Mouse (Mus musculus) cerebellum, adult 2 months (tissue): ENCODE data around the gene Crtam. TPM values are rescaled to one million over a fixed set of nuclear protein-coding genes. Genes with fewer than 3 reads are reported as not detected.

ENCODE experiments used
- DNase-seq, 2 experiments: peaks; one replicate each; pipeline ENCODE4 v3.0.0; 2021
- H3K27ac ChIP-seq: fragments of 200-500 bp; 2 replicates; pipeline ENCODE4 v1.5.1; 2012; ENCODE audit warnings: low read length, control low read depth, inconsistent platforms; ENCODE audit not compliant: insufficient read depth
- H3K27me3 ChIP-seq: fragments of 200-500 bp; 2 replicates; pipeline ENCODE4 v1.6.1; 2012; ENCODE audit warnings: inconsistent platforms, mild to moderate bottlenecking, low read length, moderate library complexity; ENCODE audit not compliant: control insufficient read depth, insufficient read depth
- H3K4me1 ChIP-seq: fragments of 200-500 bp; 2 replicates; pipeline ENCODE4 v1.6.1; 2011; ENCODE audit warnings: low read length; ENCODE audit not compliant: control insufficient read depth, insufficient read depth
- H3K4me3 ChIP-seq: fragments of 200-500 bp; replicated peaks from 2 replicates; pipeline ENCODE3; 2011; ENCODE audit warnings: mild to moderate bottlenecking, low read depth, low read length, control low read depth; ENCODE audit not compliant: insufficient read depth
- CTCF ChIP-seq: fragments of 200-500 bp; IDR thresholded peaks from 2 replicates; pipeline ENCODE4 v1.5.1; 2011; ENCODE audit warnings: low read depth, mild to moderate bottlenecking, control low read depth, low read length, moderate library complexity, borderline replicate concordance; ENCODE audit not compliant: insufficient read depth
- POLR2A ChIP-seq: fragments of 200-500 bp; IDR thresholded peaks from 2 replicates; pipeline ENCODE4 v1.6.1; 2011; ENCODE audit warnings: low read length, control low read depth, borderline replicate concordance; ENCODE audit not compliant: insufficient read depth
- WGBS: fragments of 180-500 bp; shearing (Covaris S2); methylation state at CpG from one replicate; pipeline ENCODE4 v1.1.7; 2018; 5-methylcytosine and 5-hydroxymethylcytosine counted together
- polyA plus RNA-seq: library from polyadenylated mRNA; depleted of rRNA; stranded (reverse); fragments of >200 nt; gene quantifications from 2 replicates; pipeline ENCODE4 v1.2.3, GENCODE M21; 2012; rRNA removed

The Crtam gene
- polyA plus RNA-seq = 26.4 and 29.5 TPM in 2 replicates

- no peak within 1 kb of the TSS for H3K27ac ChIP-seq
- TF ChIP-seq POLR2A = no peak
- TF ChIP-seq CTCF = no peak
- H3K4me3 ChIP-seq = no peak within 1 kb of the TSS
- 44% methylated on average over 4 of the region's 4 CpGs for WGBS
- no peak for DNase-seq
- H3K27me3 ChIP-seq = no peaks in the 10 kb centered on the region
- H3K4me1 ChIP-seq = no peaks in the 10 kb centered on the region; the same call in none of the 2 replicates
Observed at GRCm38 (mm10) chr9:41004415-41004814, at the start of gene Crtam. TSS of gene Crtam (minus strand) at chr9:41004628.

GRCm38 (mm10) chr9:41054166-41054565 is 49.7 kb upstream of the Crtam start:
- WGBS = 14% methylated on average over 9 of the region's 9 CpGs
- Histone ChIP-seq H3K27me3 (no peaks in the 10 kb centered on the region), H3K27ac (peak overlapping the region; percentile 94), H3K4me1 (peaks cover 42% of the 10 kb centered on the region), H3K4me3 (no peak overlapping the region)
- no peak for TF ChIP-seq CTCF
- no peak for TF ChIP-seq POLR2A
- DNase-seq = peak; percentile 84 to 89

DNA sequence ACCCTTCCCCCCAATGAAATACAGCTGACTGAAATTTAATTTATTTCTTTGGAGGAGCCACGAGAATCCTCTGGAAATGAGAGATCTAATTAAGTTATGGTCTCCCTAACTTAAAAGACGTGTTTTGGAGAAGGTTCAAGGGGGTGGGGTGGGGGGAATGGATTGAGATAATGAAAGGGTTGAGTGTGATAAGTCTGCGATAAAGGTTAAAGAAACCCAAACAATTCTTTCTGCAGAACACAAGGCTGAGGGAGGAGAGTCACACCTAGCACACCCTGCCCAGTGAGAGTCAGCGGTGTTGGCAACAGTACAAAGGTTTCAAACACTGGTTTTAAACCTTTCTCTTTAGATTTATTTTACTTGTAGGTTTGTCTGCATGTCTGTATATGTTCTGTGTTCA is 49.0 kb upstream of the Crtam start:
- no peak overlapping the region for H3K4me3 ChIP-seq
- peak overlapping the region; percentile 94 for H3K27ac ChIP-seq
- H3K4me1 ChIP-seq = peaks cover 42% of the 10 kb centered on the region
- no peak for TF ChIP-seq CTCF
- TF ChIP-seq POLR2A = no peak
- no peaks in the 10 kb centered on the region for H3K27me3 ChIP-seq
- WGBS = 80% methylated on average over 4 of the region's 4 CpGs
- no peak for DNase-seq

DNA sequence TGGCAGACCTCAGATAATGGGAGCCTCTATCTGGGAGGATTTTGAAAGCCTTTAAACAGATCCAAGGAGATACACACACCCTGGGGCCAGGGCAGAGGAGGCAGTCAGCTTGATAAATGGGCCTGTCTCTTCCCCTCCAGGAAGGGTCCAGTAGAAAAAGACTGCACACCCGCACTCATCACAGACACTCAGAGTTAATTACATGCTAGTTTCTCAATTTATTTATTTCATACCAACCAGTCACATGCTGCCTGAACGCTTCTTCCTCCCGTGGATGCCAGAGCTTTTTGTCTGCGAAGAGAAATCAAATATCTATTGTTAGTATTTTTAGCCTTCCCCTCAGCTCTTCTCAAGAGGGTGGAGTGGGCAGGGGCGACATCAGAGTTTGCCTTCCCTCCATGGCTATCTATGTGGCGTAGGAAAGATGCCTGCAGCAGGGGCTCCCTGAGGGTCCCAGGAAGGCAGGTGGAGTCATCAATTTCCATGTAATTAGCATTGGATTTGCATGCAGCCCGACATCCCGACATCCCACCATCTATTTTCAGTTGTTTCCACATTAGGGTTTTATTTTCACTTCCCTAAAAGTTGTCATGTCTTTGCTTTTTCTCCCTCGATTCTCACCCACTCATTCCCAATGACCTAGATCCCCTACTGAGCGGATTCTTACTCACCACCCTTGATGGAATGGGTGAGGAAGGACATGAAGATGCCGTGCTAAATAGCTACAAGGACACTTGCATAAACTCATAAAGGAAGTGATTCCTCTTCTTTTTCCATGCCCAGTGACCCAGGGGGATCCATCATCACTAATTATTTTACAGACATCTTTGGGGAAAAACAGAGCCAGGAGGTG is 46.9 kb upstream of the Crtam start:
- Histone ChIP-seq H3K27ac (peak overlapping the region; percentile 59; the same call in 1 of the 2 replicates), H3K4me3 (no peak overlapping the region), H3K27me3 (no peaks in the 10 kb centered on the region), H3K4me1 (peaks cover 42% of the 10 kb centered on the region)
- no peak for DNase-seq
- TF ChIP-seq POLR2A (no peak), CTCF (no peak)
- WGBS = 75% methylated on average over 11 of the region's 11 CpGs

DNA sequence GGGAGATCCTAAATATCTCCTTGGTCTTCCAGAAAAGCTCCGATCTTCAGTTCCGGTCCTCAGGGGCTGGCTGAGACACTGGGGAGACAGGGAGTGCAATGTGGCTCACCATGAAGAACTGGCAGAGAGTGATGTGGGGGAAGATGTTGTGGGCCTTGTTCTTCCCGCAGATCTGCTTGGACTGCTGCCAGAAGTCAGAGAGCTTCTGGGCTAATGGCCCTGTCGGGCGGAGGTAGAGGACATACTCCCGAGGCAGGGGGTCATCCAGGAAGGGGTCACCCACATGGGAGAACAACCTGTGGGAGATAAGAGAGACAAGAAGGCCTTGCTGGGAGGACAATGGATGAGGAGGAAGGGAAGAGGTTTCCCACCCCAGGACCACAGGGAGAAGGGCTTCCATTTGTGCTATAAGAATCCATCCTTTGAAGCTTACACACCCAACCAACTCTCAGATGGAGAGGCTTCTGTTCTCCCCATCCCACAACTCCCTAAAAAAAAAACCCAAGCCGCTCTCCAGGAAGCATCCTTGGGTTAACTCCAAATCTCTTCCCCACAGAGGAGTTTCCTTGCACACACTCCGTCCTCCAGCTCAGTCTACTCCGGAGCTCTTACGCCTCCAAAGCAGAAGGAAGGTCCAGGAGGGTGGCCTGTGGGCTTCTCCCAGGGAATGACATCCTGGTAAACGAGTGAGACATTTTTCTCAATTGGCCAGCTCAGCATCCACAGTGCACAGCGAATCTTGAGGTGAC is 46.1 kb upstream of the Crtam start:
- H3K27me3 ChIP-seq = no peaks in the 10 kb centered on the region
- no peak for DNase-seq
- H3K27ac ChIP-seq = peak overlapping the region; percentile 59; the same call in 1 of the 2 replicates
- no peak for TF ChIP-seq CTCF
- TF ChIP-seq POLR2A = no peak
- 32% methylated on average over 12 of the region's 12 CpGs for WGBS
- peaks cover 42% of the 10 kb centered on the region for H3K4me1 ChIP-seq
- H3K4me3 ChIP-seq = no peak overlapping the region

- Histone ChIP-seq H3K27ac (no peak overlapping the region), H3K4me1 (peaks cover 31% of the 10 kb centered on the region), H3K27me3 (no peaks in the 10 kb centered on the region), H3K4me3 (no peak overlapping the region)
- DNase-seq = no peak
- TF ChIP-seq CTCF (no peak), POLR2A (no peak)
- 87% methylated on average over 7 of the region's 7 CpGs for WGBS
Observed at GRCm38 (mm10) chr9:41049282-41049681, 44.9 kb upstream of the Crtam start.

DNA sequence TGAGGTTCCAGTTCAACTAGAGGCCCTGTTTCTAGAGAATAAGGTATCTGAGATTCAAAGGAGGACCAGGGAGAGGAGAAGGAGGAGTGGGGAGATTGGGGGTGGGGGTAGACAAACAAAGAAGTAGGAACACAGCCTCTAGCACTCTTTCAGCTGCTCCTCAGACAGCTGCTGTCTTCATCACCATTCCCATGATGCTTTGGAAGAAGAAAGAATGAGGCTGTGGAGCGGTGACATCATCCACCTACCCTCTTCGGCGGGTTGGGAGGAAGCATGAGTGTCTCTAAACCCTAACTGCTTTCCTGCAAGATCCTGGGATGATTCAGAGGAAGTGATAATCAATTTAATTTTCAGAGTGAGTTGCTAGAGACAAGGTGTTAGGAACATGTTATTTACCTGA is 44.4 kb upstream of the Crtam start:
- Histone ChIP-seq H3K4me1 (peaks cover 30% of the 10 kb centered on the region), H3K4me3 (no peak overlapping the region), H3K27me3 (no peaks in the 10 kb centered on the region), H3K27ac (no peak overlapping the region)
- DNase-seq = no peak
- TF ChIP-seq CTCF (no peak), POLR2A (no peak)
- 96% methylated on average over 3 of the region's 3 CpGs for WGBS
